Mouse (Mus musculus) kidney, adult 2 months (tissue): ENCODE results near the gene Pidd1. TPM values are rescaled to one million over a fixed set of nuclear protein-coding genes. Genes with fewer than 3 reads are reported as not detected.

ENCODE experiments used
- DNase-seq: peaks from one replicate; pipeline ENCODE4 v3.0.0; 2021
- H3K27ac ChIP-seq: fragments of 200-500 bp; 2 replicates; pipeline ENCODE4 v1.5.1; 2012; ENCODE audit warnings: low read depth, low read length, control low read depth, inconsistent platforms; ENCODE audit not compliant: insufficient read depth
- H3K27me3 ChIP-seq: fragments of 200-500 bp; replicated peaks from 2 replicates; pipeline ENCODE4 v1.6.1; 2012; ENCODE audit warnings: mild to moderate bottlenecking, moderate library complexity, low read length, inconsistent platforms; ENCODE audit not compliant: control insufficient read depth, insufficient read depth
- H3K36me3 ChIP-seq: fragments of 200-500 bp; 2 replicates; pipeline ENCODE4 v1.6.1; 2012; ENCODE audit warnings: mild to moderate bottlenecking, moderate library complexity, low read length, inconsistent platforms; ENCODE audit not compliant: control insufficient read depth, insufficient read depth
- H3K4me1 ChIP-seq: fragments of 200-500 bp; 2 replicates; pipeline ENCODE4 v1.6.1; 2011; ENCODE audit warnings: low read length; ENCODE audit not compliant: control insufficient read depth, insufficient read depth
- H3K4me3 ChIP-seq: fragments of 200-500 bp; 2 replicates; pipeline ENCODE4 v1.5.1; 2011; ENCODE audit warnings: mild to moderate bottlenecking, low read depth, low read length, control low read depth; ENCODE audit not compliant: insufficient read depth
- CTCF ChIP-seq: fragments of 200-500 bp; conservative IDR thresholded peaks from 2 replicates; pipeline ENCODE4 v1.5.1; 2011; ENCODE audit warnings: low read depth, mild to moderate bottlenecking, control low read depth, low read length, moderate library complexity, mixed read lengths; ENCODE audit not compliant: insufficient read depth, insufficient read length
- POLR2A ChIP-seq: fragments of 200-500 bp; IDR thresholded peaks from one replicate; pipeline ENCODE4 v1.6.1; 2011; ENCODE audit warnings: low read depth, low read length, control low read depth
- WGBS: fragments of 180-500 bp; shearing (Covaris S2); methylation state at CpG from one replicate; pipeline ENCODE4 v1.1.7; 2018; 5-methylcytosine and 5-hydroxymethylcytosine counted together
- polyA plus RNA-seq: library from polyadenylated mRNA; depleted of rRNA; stranded (reverse); fragments of >200 nt; gene quantifications from 2 replicates; pipeline ENCODE4 v1.2.3, GENCODE M21; 2012

Pidd1 gene
- polyA plus RNA-seq, 1 experiment: 4.5 TPM

- 97% methylated on average over 10 of the region's 10 CpGs for WGBS
- no peak for DNase-seq
- Histone ChIP-seq H3K36me3 (no peaks in the 10 kb centered on the region), H3K27me3 (no peaks in the 10 kb centered on the region), H3K4me3 (no peak overlapping the region), H3K4me1 (peaks cover 33% of the 10 kb centered on the region), H3K27ac (no peak overlapping the region)
- TF ChIP-seq POLR2A: no peak
- TF ChIP-seq CTCF: no peak
Observed at GRCm38 (mm10) chr7:141439140-141439679, 4.6 kb downstream of the Pidd1 start.

- no peaks in the 10 kb centered on the region for H3K27me3 ChIP-seq
- TF ChIP-seq CTCF: no peak
- TF ChIP-seq POLR2A: no peak
- WGBS: 87% methylated on average over 12 of the region's 12 CpGs
- no peak overlapping the region for H3K27ac ChIP-seq
- no peaks in the 10 kb centered on the region for H3K36me3 ChIP-seq
- peaks cover 39% of the 10 kb centered on the region for H3K4me1 ChIP-seq
- H3K4me3 ChIP-seq: no peak overlapping the region
- DNase-seq: no peak
Observed at GRCm38 (mm10) chr7:141438201-141438968, 5.4 kb downstream of the Pidd1 start.

GRCm38 (mm10) chr7:141437178-141438120 is 6.4 kb downstream of the Pidd1 start, which contains the start of gene Slc25a22:
Slc25a22 (minus strand) TSS chr7:141437892.
- peak; percentile 83 for DNase-seq
- no peaks in the 10 kb centered on the region for H3K27me3 ChIP-seq
- H3K27ac ChIP-seq: peak within 1 kb of the TSS; percentile 51
- WGBS: 8% methylated on average over 53 of the region's 53 CpGs
- TF ChIP-seq POLR2A (peak; percentile 8), CTCF (peak; percentile 57)
- no peaks in the 10 kb centered on the region for H3K36me3 ChIP-seq
- peak within 1 kb of the TSS; percentile 83 for H3K4me3 ChIP-seq
- peaks cover 40% of the 10 kb centered on the region for H3K4me1 ChIP-seq

GRCm38 (mm10) chr7:141436523-141436892 is 7.3 kb downstream of the Pidd1 start:
- 57% methylated on average over 2 of the region's 2 CpGs for WGBS
- no peak for DNase-seq
- peaks cover 40% of the 10 kb centered on the region for H3K4me1 ChIP-seq
- no peaks in the 10 kb centered on the region for H3K27me3 ChIP-seq
- H3K27ac ChIP-seq: no peak overlapping the region
- no peak overlapping the region for H3K4me3 ChIP-seq
- TF ChIP-seq CTCF (no peak), POLR2A (no peak)
- no peaks in the 10 kb centered on the region for H3K36me3 ChIP-seq

GRCm38 (mm10) chr7:141435856-141436522 is 7.8 kb downstream of the Pidd1 start:
- Histone ChIP-seq H3K4me1 (peaks cover 40% of the 10 kb centered on the region), H3K27ac (peak overlapping the region; percentile 45; the same call in 1 of the 2 replicates), H3K27me3 (no peaks in the 10 kb centered on the region), H3K36me3 (no peaks in the 10 kb centered on the region), H3K4me3 (0 out of 2 replicates have a peak overlapping the region, but pooled peaks have one; percentile 34)
- 67% methylated on average over 9 of the region's 9 CpGs for WGBS
- no peak for TF ChIP-seq POLR2A
- no peak for TF ChIP-seq CTCF
- DNase-seq: peak; percentile 42

GRCm38 (mm10) chr7:141435129-141435855 is 8.5 kb downstream of the Pidd1 start:
- 6% methylated on average over 17 of the region's 17 CpGs for WGBS
- TF ChIP-seq CTCF: no peak
- TF ChIP-seq POLR2A: no peak
- no peaks in the 10 kb centered on the region for H3K36me3 ChIP-seq
- H3K27me3 ChIP-seq: no peaks in the 10 kb centered on the region
- H3K4me3 ChIP-seq: peak overlapping the region; percentile 60
- H3K27ac ChIP-seq: peak overlapping the region; percentile 45; the same call in 1 of the 2 replicates
- DNase-seq: peak; percentile 72
- H3K4me1 ChIP-seq: peaks cover 36% of the 10 kb centered on the region
